Mouse (Mus musculus) midbrain, embryonic 16.5 days (tissue): Measurements from ENCODE around the gene Gm43517. TPM values are rescaled to one million over a fixed set of nuclear protein-coding genes. Genes with fewer than 3 reads are reported as not detected.

Experiments used
- ATAC-seq: fragments of 200-750 bp; cut with Nextera tagmentation; 2 replicates; pipeline ENCODE4 v1.8.0; 2017; ENCODE audit warnings: moderate TSS enrichment
- H3K27ac ChIP-seq: fragments of 300-500 bp; sonication (generic); 2 replicates; pipeline ENCODE4 v1.5.1; 2014; ENCODE audit warnings: mild to moderate bottlenecking, low read length, mixed read lengths
- H3K27me3 ChIP-seq: fragments of 300-500 bp; sonication (generic); 2 replicates; pipeline ENCODE4 v1.6.1; 2014; ENCODE audit warnings: low read depth, low read length, mixed read lengths; ENCODE audit not compliant: control insufficient read depth, insufficient read depth
- H3K36me3 ChIP-seq: fragments of 300-500 bp; sonication (generic); 2 replicates; pipeline ENCODE4 v1.6.1; 2014; ENCODE audit warnings: mild to moderate bottlenecking, low read length, moderate library complexity, mixed read lengths; ENCODE audit not compliant: control insufficient read depth, insufficient read depth
- H3K4me1 ChIP-seq: fragments of 300-500 bp; sonication (generic); 2 replicates; pipeline ENCODE4 v1.6.1; 2014; ENCODE audit warnings: mild to moderate bottlenecking, low read length, mixed read lengths; ENCODE audit not compliant: control insufficient read depth, insufficient read depth
- H3K4me2 ChIP-seq: fragments of 300-500 bp; sonication (generic); 2 replicates; pipeline ENCODE4 v1.6.1; 2014; ENCODE audit warnings: mild to moderate bottlenecking, low read length, mixed read lengths
- H3K4me3 ChIP-seq: fragments of 300-500 bp; sonication (generic); 2 replicates; pipeline ENCODE4 v1.5.1; 2014; ENCODE audit warnings: low read depth, mild to moderate bottlenecking, low read length, moderate library complexity, mixed read lengths
- H3K9ac ChIP-seq: fragments of 300-500 bp; sonication (generic); 2 replicates; pipeline ENCODE4 v1.6.1; 2014; ENCODE audit warnings: low read depth, low read length, mixed read lengths
- H3K9me3 ChIP-seq: fragments of 300-500 bp; sonication (generic); replicated peaks from 2 replicates; pipeline ENCODE4 v1.6.1; 2014; ENCODE audit warnings: mild to moderate bottlenecking, low read length, mixed read lengths; ENCODE audit not compliant: control insufficient read depth, poor library complexity, severe bottlenecking
- WGBS: fragments of 180-500 bp; shearing (Covaris S2); extraction: QIAGEN DNeasy Blood & Tissue Kit; methylation state at CpG from one replicate; pipeline ENCODE4 v1.1.7; 2014; 5-methylcytosine and 5-hydroxymethylcytosine counted together
- polyA plus RNA-seq: library from polyadenylated mRNA; unstranded; fragments of >200 nt; fragmentation: Nextera tagmentation; extraction: Ambion mirVana; gene quantifications from 2 replicates; pipeline ENCODE4 v1.2.1, GENCODE M21; 2015

Gene Gm43517
- polyA plus RNA-seq, 1 experiment from 2014 or later = 0.10 TPM

GRCm38 (mm10) chr12:49391305-49392040, 6.5 kb downstream of the Gm43517 start:
- Histone ChIP-seq H3K27me3 (peaks cover 33% of the 10 kb centered on the region), H3K4me2 (peak overlapping the region; percentile 34), H3K9me3 (no peaks in the 10 kb centered on the region), H3K4me3 (peak overlapping the region; percentile 18), H3K4me1 (peaks cover 3% of the 10 kb centered on the region; the same call in 1 of the 2 replicates), H3K36me3 (no peaks in the 10 kb centered on the region), H3K9ac (peak overlapping the region; percentile 18; the same call in 1 of the 2 replicates), H3K27ac (peak overlapping the region; percentile 26; the same call in 1 of the 2 replicates)
- ATAC-seq = peak; percentile 94
- under 1% methylated on average over 42 of the region's 42 CpGs for WGBS

GRCm38 (mm10) chr12:49392041-49392390, 7.0 kb downstream of the Gm43517 start:
- Histone ChIP-seq H3K9me3 (no peaks in the 10 kb centered on the region), H3K4me2 (peak overlapping the region; percentile 34), H3K27ac (no peak overlapping the region; the same call in 1 of the 2 replicates), H3K9ac (no peak overlapping the region), H3K36me3 (no peaks in the 10 kb centered on the region), H3K4me1 (peaks cover 3% of the 10 kb centered on the region; the same call in 1 of the 2 replicates), H3K27me3 (peaks cover 36% of the 10 kb centered on the region), H3K4me3 (peak overlapping the region; percentile 18)
- ATAC-seq = no peak
- WGBS = 3% methylated on average over 10 of the region's 10 CpGs

- WGBS = 6% methylated on average over 5 of the region's 5 CpGs
- Histone ChIP-seq H3K9ac (no peak overlapping the region), H3K27ac (no peak overlapping the region), H3K4me2 (no peak overlapping the region), H3K36me3 (no peaks in the 10 kb centered on the region), H3K27me3 (peaks cover 41% of the 10 kb centered on the region), H3K4me1 (peaks cover 3% of the 10 kb centered on the region; the same call in 1 of the 2 replicates), H3K4me3 (no peak overlapping the region), H3K9me3 (no peaks in the 10 kb centered on the region)
- ATAC-seq = no peak
These were observed 7.9 kb downstream of the Gm43517 start for GRCm38 (mm10) chr12:49392876-49393275.

- no peak for ATAC-seq
- 8% methylated on average over 3 of the region's 3 CpGs for WGBS
- Histone ChIP-seq H3K27me3 (peaks cover 42% of the 10 kb centered on the region), H3K4me3 (no peak overlapping the region), H3K9me3 (no peaks in the 10 kb centered on the region), H3K4me1 (peaks cover 3% of the 10 kb centered on the region; the same call in 1 of the 2 replicates), H3K27ac (no peak overlapping the region), H3K4me2 (no peak overlapping the region), H3K36me3 (no peaks in the 10 kb centered on the region), H3K9ac (no peak overlapping the region)
These were observed 8.7 kb downstream of the Gm43517 start for GRCm38 (mm10) chr12:49393639-49394038.

GRCm38 (mm10) chr12:49394181-49394580, 9.2 kb downstream of the Gm43517 start:
- no peaks in the 10 kb centered on the region for H3K9me3 ChIP-seq
- no peak overlapping the region for H3K9ac ChIP-seq
- WGBS = 7% methylated on average over 1 of the region's 1 CpGs
- ATAC-seq = no peak
- H3K4me3 ChIP-seq = no peak overlapping the region
- H3K27ac ChIP-seq = no peak overlapping the region
- peaks cover 44% of the 10 kb centered on the region for H3K27me3 ChIP-seq
- H3K4me1 ChIP-seq = peaks cover 3% of the 10 kb centered on the region; the same call in 1 of the 2 replicates
- no peaks in the 10 kb centered on the region for H3K36me3 ChIP-seq
- no peak overlapping the region for H3K4me2 ChIP-seq

- H3K9me3 ChIP-seq = no peaks in the 10 kb centered on the region
- H3K27me3 ChIP-seq = peaks cover 42% of the 10 kb centered on the region
- H3K4me2 ChIP-seq = no peak overlapping the region; the same call in 1 of the 2 replicates
- H3K36me3 ChIP-seq = no peaks in the 10 kb centered on the region
- no peak for ATAC-seq
- WGBS = 0% methylated on average over 17 of the region's 17 CpGs
- H3K27ac ChIP-seq = no peak overlapping the region
- H3K4me1 ChIP-seq = peaks cover 3% of the 10 kb centered on the region; the same call in 1 of the 2 replicates
- no peak overlapping the region for H3K9ac ChIP-seq
- H3K4me3 ChIP-seq = no peak overlapping the region
These were observed 9.9 kb downstream of the Gm43517 start for GRCm38 (mm10) chr12:49394836-49395235.

GRCm38 (mm10) chr12:49395969-49396368, 11.0 kb downstream of the Gm43517 start:
- ATAC-seq = no peak
- no peak overlapping the region for H3K27ac ChIP-seq
- H3K4me3 ChIP-seq = no peak overlapping the region
- H3K27me3 ChIP-seq = peaks cover 41% of the 10 kb centered on the region
- 16% methylated on average over 2 of the region's 2 CpGs for WGBS
- peaks cover 5% of the 10 kb centered on the region; the same call in 1 of the 2 replicates for H3K4me1 ChIP-seq
- no peaks in the 10 kb centered on the region for H3K36me3 ChIP-seq
- no peak overlapping the region for H3K9ac ChIP-seq
- no peak overlapping the region for H3K4me2 ChIP-seq
- no peaks in the 10 kb centered on the region for H3K9me3 ChIP-seq

GRCm38 (mm10) chr12:49396776-49397175, 11.8 kb downstream of the Gm43517 start:
- Histone ChIP-seq H3K4me3 (no peak overlapping the region), H3K9me3 (no peaks in the 10 kb centered on the region), H3K9ac (no peak overlapping the region), H3K4me2 (no peak overlapping the region), H3K27ac (no peak overlapping the region), H3K4me1 (peaks cover 10% of the 10 kb centered on the region), H3K36me3 (no peaks in the 10 kb centered on the region), H3K27me3 (peaks cover 37% of the 10 kb centered on the region)
- no peak for ATAC-seq
- WGBS = 35% methylated on average over 1 of the region's 1 CpGs

GRCm38 (mm10) chr12:49397443-49398162, 12.6 kb downstream of the Gm43517 start:
- 21% methylated on average over 4 of the region's 4 CpGs for WGBS
- H3K27me3 ChIP-seq = peaks cover 37% of the 10 kb centered on the region
- no peak overlapping the region for H3K27ac ChIP-seq
- no peak overlapping the region for H3K4me3 ChIP-seq
- H3K9me3 ChIP-seq = no peaks in the 10 kb centered on the region
- H3K4me2 ChIP-seq = no peak overlapping the region
- H3K36me3 ChIP-seq = no peaks in the 10 kb centered on the region
- ATAC-seq = no peak
- peaks cover 10% of the 10 kb centered on the region for H3K4me1 ChIP-seq
- no peak overlapping the region for H3K9ac ChIP-seq
